Mouse (Mus musculus) midbrain, embryonic 16.5 days (tissue): ENCODE data around the gene Stk11ip. TPM values are rescaled to one million over a fixed set of nuclear protein-coding genes. Genes with fewer than 3 reads are reported as not detected.

Experiments
- ATAC-seq: fragments of 200-750 bp; cut with Nextera tagmentation; 2 replicates; pipeline ENCODE4 v1.8.0; 2017; ENCODE audit warnings: moderate TSS enrichment
- H3K27ac ChIP-seq: fragments of 300-500 bp; sonication (generic); 2 replicates; pipeline ENCODE4 v1.5.1; 2014; ENCODE audit warnings: mild to moderate bottlenecking, low read length, mixed read lengths
- H3K27me3 ChIP-seq: fragments of 300-500 bp; sonication (generic); 2 replicates; pipeline ENCODE4 v1.6.1; 2014; ENCODE audit warnings: low read depth, low read length, mixed read lengths; ENCODE audit not compliant: control insufficient read depth, insufficient read depth
- H3K36me3 ChIP-seq: fragments of 300-500 bp; sonication (generic); 2 replicates; pipeline ENCODE4 v1.6.1; 2014; ENCODE audit warnings: mild to moderate bottlenecking, low read length, moderate library complexity, mixed read lengths; ENCODE audit not compliant: control insufficient read depth, insufficient read depth
- H3K4me1 ChIP-seq: fragments of 300-500 bp; sonication (generic); 2 replicates; pipeline ENCODE4 v1.6.1; 2014; ENCODE audit warnings: mild to moderate bottlenecking, low read length, mixed read lengths; ENCODE audit not compliant: control insufficient read depth, insufficient read depth
- H3K4me2 ChIP-seq: fragments of 300-500 bp; sonication (generic); 2 replicates; pipeline ENCODE4 v1.6.1; 2014; ENCODE audit warnings: mild to moderate bottlenecking, low read length, mixed read lengths
- H3K4me3 ChIP-seq: fragments of 300-500 bp; sonication (generic); 2 replicates; pipeline ENCODE4 v1.5.1; 2014; ENCODE audit warnings: low read depth, mild to moderate bottlenecking, low read length, moderate library complexity, mixed read lengths
- H3K9ac ChIP-seq: fragments of 300-500 bp; sonication (generic); 2 replicates; pipeline ENCODE4 v1.6.1; 2014; ENCODE audit warnings: low read depth, low read length, mixed read lengths
- H3K9me3 ChIP-seq: fragments of 300-500 bp; sonication (generic); replicated peaks from 2 replicates; pipeline ENCODE4 v1.6.1; 2014; ENCODE audit warnings: mild to moderate bottlenecking, low read length, mixed read lengths; ENCODE audit not compliant: control insufficient read depth, poor library complexity, severe bottlenecking
- WGBS: fragments of 180-500 bp; shearing (Covaris S2); extraction: QIAGEN DNeasy Blood & Tissue Kit; methylation state at CpG from one replicate; pipeline ENCODE4 v1.1.7; 2014; 5-methylcytosine and 5-hydroxymethylcytosine counted together
- polyA plus RNA-seq: library from polyadenylated mRNA; unstranded; fragments of >200 nt; fragmentation: Nextera tagmentation; extraction: Ambion mirVana; gene quantifications from 2 replicates; pipeline ENCODE4 v1.2.1, GENCODE M21; 2015

Stk11ip gene
- polyA plus RNA-seq, 1 experiment from 2014 or later, result 25.9 TPM

GRCm38 (mm10) chr1:75530546-75530945 is 9.2 kb downstream of the Stk11ip start:
- Histone ChIP-seq H3K36me3 (peaks cover 48% of the 10 kb centered on the region), H3K4me3 (no peak overlapping the region), H3K4me1 (no peaks in the 10 kb centered on the region), H3K27ac (no peak overlapping the region), H3K9me3 (no peaks in the 10 kb centered on the region), H3K4me2 (no peak overlapping the region), H3K9ac (no peak overlapping the region), H3K27me3 (no peaks in the 10 kb centered on the region)
- whole genome bisulfite sequencing, result 86% methylated on average over 4 of the region's 4 CpGs
- ATAC-seq, result no peak

GRCm38 (mm10) chr1:75532280-75533172 is 11.2 kb downstream of the Stk11ip start:
- H3K27me3 ChIP-seq, result no peaks in the 10 kb centered on the region
- no peak overlapping the region for H3K9ac ChIP-seq
- no peak overlapping the region for H3K27ac ChIP-seq
- H3K4me3 ChIP-seq, result no peak overlapping the region
- peaks cover 42% of the 10 kb centered on the region; the same call in 1 of the 2 replicates for H3K36me3 ChIP-seq
- no peaks in the 10 kb centered on the region for H3K9me3 ChIP-seq
- ATAC-seq, result no peak
- no peaks in the 10 kb centered on the region for H3K4me1 ChIP-seq
- 88% methylated on average over 19 of the region's 19 CpGs for WGBS
- H3K4me2 ChIP-seq, result no peak overlapping the region

GRCm38 (mm10) chr1:75533325-75534252 is 12.3 kb downstream of the Stk11ip start:
- Histone ChIP-seq H3K36me3 (peaks cover 42% of the 10 kb centered on the region; the same call in 1 of the 2 replicates), H3K4me2 (no peak overlapping the region), H3K9me3 (no peaks in the 10 kb centered on the region), H3K4me1 (no peaks in the 10 kb centered on the region), H3K4me3 (no peak overlapping the region), H3K27me3 (no peaks in the 10 kb centered on the region), H3K9ac (no peak overlapping the region), H3K27ac (no peak overlapping the region)
- WGBS, result 89% methylated on average over 19 of the region's 19 CpGs
- ATAC-seq, result no peak

- Histone ChIP-seq H3K4me2 (no peak overlapping the region), H3K9ac (no peak overlapping the region), H3K27me3 (no peaks in the 10 kb centered on the region), H3K4me1 (no peaks in the 10 kb centered on the region), H3K27ac (no peak overlapping the region), H3K4me3 (no peak overlapping the region), H3K9me3 (no peaks in the 10 kb centered on the region), H3K36me3 (peaks cover 22% of the 10 kb centered on the region; the same call in 1 of the 2 replicates)
- 89% methylated on average over 2 of the region's 2 CpGs for WGBS
- ATAC-seq, result no peak
These were observed 16.3 kb downstream of the Stk11ip start for GRCm38 (mm10) chr1:75537587-75537986.

GRCm38 (mm10) chr1:75538597-75539190 is 17.4 kb downstream of the Stk11ip start:
- no peak overlapping the region for H3K4me3 ChIP-seq
- H3K4me1 ChIP-seq, result no peaks in the 10 kb centered on the region
- 87% methylated on average over 9 of the region's 9 CpGs for WGBS
- no peaks in the 10 kb centered on the region for H3K27me3 ChIP-seq
- no peaks in the 10 kb centered on the region for H3K9me3 ChIP-seq
- H3K4me2 ChIP-seq, result no peak overlapping the region
- H3K27ac ChIP-seq, result no peak overlapping the region
- peaks cover 19% of the 10 kb centered on the region; the same call in 1 of the 2 replicates for H3K36me3 ChIP-seq
- ATAC-seq, result no peak
- no peak overlapping the region for H3K9ac ChIP-seq

GRCm38 (mm10) chr1:75541496-75541895 is 20.2 kb downstream of the Stk11ip start:
- ATAC-seq, result no peak
- no peak overlapping the region for H3K4me3 ChIP-seq
- H3K4me1 ChIP-seq, result peaks cover 8% of the 10 kb centered on the region; the same call in 1 of the 2 replicates
- no peaks in the 10 kb centered on the region for H3K9me3 ChIP-seq
- H3K27me3 ChIP-seq, result no peaks in the 10 kb centered on the region
- no peak overlapping the region for H3K4me2 ChIP-seq
- H3K27ac ChIP-seq, result no peak overlapping the region
- peaks cover 2% of the 10 kb centered on the region; the same call in 1 of the 2 replicates for H3K36me3 ChIP-seq
- 96% methylated on average over 7 of the region's 7 CpGs for WGBS
- H3K9ac ChIP-seq, result no peak overlapping the region

- 91% methylated on average over 6 of the region's 6 CpGs for WGBS
- H3K4me3 ChIP-seq, result no peak overlapping the region
- no peak for ATAC-seq
These were observed 23.0 kb downstream of the Stk11ip start for GRCm38 (mm10) chr1:75544351-75544750.

GRCm38 (mm10) chr1:75545965-75546956 is 24.9 kb downstream of the Stk11ip start, which contains the start of gene Slc4a3:
TSS of gene Slc4a3 (plus strand) at chr1:75546266.
- Histone ChIP-seq H3K9ac (peak within 1 kb of the TSS; percentile 97), H3K4me3 (peak within 1 kb of the TSS; percentile 89), H3K9me3 (no peaks in the 10 kb centered on the region), H3K4me1 (peaks cover 15% of the 10 kb centered on the region), H3K4me2 (peak within 1 kb of the TSS; percentile 84), H3K27me3 (no peaks in the 10 kb centered on the region), H3K36me3 (peaks cover 16% of the 10 kb centered on the region), H3K27ac (peak within 1 kb of the TSS; percentile 83)
- 1% methylated on average over 52 of the region's 64 CpGs for WGBS
- peak; percentile 86 for ATAC-seq

More at GRCm38 (mm10) chr1:75544351-75544750, 23.0 kb downstream of the Stk11ip start:
- H3K4me1 ChIP-seq, result peaks cover 15% of the 10 kb centered on the region
- no peaks in the 10 kb centered on the region for H3K9me3 ChIP-seq
- no peak overlapping the region for H3K27ac ChIP-seq
- H3K4me2 ChIP-seq, result no peak overlapping the region
- H3K27me3 ChIP-seq, result no peaks in the 10 kb centered on the region
- no peak overlapping the region for H3K9ac ChIP-seq
- H3K36me3 ChIP-seq, result peaks cover 3% of the 10 kb centered on the region; the same call in 1 of the 2 replicates
